Mouse (Mus musculus): Measurements from ENCODE around the gene Rbm20.

The Rbm20 gene

DNA sequence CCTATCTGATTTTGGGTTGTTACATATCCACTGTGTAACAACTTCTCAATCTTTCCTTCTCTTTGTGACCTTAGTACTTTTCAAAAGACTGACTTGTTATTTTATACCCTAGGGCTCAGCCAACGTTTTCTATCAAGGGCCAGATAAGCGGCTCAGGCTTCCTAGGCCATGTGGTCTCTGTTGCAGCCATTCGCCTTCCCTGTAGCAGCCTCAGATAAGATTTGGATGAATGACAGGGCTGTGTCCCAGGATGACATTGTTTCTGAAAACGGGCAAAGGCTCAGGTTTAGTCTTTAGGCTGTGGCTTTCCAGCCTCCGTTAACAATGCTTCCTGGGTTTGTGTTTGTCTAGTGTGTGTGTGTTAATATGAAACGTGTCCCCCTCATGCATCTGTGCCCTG lies 36.3 kb downstream of the Rbm20 start:
- DNase-seq (ENCODE audit: extremely low read depth, insufficient read length, low spot score), result no peak

DNA sequence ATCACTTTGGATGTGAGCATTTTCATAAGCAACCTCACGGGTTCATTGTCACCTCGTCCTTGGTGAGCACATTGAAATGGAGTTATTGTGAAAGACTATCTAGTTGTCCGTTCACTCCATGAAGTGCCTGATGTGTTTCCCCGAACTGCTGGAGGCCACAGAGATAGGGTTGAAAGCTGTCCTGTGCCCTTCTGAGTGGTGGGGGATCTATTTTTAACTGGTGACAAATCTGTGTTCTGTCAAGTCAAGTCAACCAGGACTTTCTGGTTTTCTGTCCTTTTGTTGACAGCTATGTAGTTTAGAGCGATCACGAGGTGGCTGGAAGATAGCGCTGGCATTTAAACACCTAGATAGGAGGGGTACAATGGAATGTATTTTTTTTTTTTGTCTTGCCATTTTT lies 39.4 kb downstream of the Rbm20 start:
- DNase-seq (ENCODE audit: extremely low read depth, insufficient read length, low spot score), result no peak

DNA sequence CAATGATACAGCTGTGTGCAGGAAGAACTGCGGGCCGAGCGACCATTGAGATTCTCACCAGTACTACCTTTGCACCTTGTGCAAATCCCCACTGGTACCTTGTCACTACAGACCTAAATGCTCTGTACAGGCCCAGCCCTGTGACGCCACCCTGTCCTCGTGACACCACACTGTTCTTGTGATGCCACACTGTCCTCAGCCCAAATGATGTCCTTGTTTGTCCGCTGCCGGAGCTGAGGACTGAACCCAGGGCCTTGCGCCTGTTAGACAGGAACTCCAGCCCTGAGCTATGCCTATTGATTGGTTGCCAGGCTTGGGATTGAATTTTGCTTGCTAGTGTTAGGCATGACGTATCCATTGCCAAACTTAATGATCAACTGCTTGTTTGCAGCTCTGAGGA lies 40.3 kb downstream of the Rbm20 start:
- DNase-seq (ENCODE audit: extremely low read depth, insufficient read length, low spot score), result no peak

DNA sequence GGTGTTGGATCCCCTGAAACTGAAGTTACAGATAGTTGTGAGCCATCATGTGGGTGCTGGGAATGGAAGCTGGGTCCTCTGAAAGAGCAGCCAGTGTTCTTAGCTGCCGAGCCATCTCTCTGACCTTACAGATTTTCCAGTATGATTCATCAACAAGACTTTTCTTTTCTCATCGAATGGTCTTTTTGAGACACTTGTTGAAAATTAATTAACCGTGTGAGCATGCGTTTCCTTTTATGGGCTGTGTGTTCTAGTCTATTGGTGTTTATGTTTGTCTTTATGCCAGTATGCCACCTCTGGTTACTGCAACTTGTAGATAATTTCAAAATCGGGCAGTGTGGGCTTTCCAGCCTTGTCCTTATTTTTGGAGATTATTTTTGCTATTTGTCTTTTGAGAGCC lies 45.1 kb downstream of the Rbm20 start:
- no peak for DNase-seq (ENCODE audit: extremely low read depth, insufficient read length, low spot score)

DNA sequence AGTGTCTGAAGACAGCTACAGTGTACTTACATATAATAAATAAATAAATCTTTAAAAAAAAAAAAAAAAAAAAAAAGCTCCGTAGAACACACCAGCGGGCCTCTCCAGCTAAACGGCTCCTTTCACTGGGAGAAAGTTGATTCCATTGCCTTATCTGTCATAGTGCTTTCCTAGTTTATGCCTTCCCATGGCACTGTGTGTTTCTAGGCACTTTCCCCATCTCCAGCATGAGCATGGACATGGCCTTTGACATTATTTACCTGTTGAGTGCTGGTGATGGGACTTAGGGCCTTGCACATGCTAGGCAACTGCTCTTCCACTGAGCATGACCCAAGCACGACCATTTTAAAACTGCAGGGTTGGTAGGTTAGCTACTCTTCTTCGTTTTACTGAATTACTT lies 46.9 kb downstream of the Rbm20 start:
- no peak for DNase-seq (ENCODE audit: extremely low read depth, insufficient read length, low spot score)

DNA sequence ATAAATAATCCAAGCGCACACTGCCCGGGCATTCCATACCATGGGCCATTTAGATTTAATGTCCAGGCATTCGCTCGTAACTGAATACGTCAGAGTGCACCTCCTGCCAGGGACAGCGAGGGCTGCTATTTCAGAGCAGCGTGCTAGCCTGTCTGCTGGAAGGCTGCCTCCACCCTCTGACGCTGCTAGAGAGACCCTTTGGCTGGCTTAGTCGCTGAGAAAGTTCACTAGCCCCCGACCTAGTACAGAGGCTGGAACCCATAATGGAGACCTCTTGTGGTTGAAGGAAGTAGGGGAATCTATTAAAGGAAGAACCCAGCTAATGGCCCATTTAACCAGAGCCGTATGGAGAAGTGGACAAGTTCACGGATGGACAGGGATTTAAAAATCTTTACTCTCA lies 49.2 kb downstream of the Rbm20 start:
- DNase-seq (ENCODE audit: extremely low read depth, insufficient read length, low spot score), result no peak

DNA sequence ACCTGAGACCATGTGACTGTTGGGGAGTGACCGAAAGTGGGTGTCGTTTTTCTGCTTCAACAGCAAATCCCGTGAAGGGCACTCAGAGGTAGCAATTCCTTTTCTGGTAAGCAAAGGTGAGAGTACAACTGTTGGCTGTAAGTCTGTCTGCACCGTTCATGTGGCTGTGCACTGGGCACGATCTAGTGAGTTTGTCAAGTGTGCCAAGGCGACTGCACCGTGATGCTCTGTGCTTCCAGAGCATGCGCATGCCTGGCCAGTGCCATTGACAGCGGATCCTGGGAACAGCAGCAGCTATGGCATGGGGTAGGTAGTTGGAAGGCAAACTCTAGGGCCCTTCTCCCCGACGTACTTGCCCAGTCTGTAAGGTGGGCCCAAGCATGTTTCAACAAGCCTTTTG lies 49.6 kb downstream of the Rbm20 start:
- no peak for DNase-seq (ENCODE audit: extremely low read depth, insufficient read length, low spot score)

DNA sequence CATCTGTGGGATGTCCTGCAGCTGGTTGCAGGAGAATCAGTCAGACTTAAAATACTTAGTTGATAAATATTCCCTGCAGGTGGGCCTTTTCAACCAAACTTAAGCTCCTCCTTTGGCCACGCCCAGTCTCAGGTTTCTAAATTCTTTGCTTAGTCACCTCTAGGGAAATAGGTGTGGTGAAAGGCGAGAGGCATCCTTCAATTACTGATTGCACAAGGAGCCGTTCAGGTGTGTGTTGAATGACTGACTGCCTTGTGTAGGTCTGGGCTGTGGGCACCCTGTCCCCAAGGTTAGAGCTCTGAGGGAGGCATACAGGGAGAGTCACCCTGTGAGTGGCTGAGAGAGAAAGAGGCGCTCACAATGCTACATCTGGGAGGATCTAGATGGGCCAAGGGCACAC lies 50.2 kb downstream of the Rbm20 start:
- DNase-seq (ENCODE audit: extremely low read depth, insufficient read length, low spot score), result no peak

DNA sequence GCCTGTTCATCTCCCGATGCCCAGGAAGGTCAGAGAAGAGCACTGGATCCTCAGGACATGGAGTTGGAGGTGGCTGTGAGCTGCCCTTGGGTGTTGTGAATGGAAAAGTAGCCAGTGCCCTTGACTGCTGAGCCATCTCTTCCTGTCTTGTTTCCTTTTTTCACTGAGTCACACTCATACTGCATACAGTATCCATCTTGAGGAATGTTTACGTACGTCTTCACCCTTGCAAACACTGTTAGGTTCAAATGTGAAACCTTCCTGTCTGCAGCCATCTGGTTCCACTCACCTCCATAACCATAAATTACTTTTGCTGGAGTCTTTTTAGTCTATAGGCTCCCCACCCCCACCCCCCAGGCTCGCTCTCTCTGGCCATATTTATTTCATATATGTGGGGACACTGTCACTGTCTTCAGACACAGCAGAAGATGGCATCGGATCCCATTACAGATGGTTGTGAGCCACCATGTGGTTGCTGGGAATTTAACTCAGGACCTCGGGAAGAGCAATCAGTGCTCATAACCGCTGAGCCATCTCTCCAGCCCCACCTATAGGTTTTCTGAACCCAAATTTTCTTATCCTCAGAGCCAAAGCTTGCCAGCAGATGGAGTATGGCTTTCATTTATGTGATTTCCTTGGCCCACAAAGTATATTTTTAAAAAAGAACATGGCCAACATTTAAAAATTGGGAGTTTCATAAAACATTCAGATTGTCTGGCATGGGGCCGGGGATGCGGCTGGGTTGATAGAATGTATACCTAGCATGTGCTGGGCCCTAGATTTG lies 51.0 kb downstream of the Rbm20 start:
- no peak for DNase-seq (ENCODE audit: extremely low read depth, insufficient read length, low spot score)

DNA sequence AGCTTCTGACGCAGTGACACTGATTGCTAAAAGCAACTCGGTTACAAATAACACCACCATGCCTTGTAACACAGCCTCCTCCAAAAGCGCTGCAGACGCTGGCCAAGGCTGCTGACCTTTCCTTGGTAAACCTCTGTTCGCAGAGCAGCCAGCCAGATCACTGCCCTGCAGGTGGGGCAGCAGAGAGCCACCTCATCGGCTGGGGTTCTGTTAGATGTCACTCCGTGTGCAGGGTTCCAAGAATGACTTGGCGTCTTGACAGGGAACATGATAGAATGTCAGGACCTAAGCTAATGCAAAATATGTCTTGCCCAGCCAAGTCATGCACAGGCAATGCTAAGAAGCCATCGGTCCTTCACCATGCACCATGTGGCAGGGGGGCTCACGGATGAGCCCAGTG lies 52.8 kb downstream of the Rbm20 start:
- DNase-seq (ENCODE audit: extremely low read depth, insufficient read length, low spot score), result no peak

DNA sequence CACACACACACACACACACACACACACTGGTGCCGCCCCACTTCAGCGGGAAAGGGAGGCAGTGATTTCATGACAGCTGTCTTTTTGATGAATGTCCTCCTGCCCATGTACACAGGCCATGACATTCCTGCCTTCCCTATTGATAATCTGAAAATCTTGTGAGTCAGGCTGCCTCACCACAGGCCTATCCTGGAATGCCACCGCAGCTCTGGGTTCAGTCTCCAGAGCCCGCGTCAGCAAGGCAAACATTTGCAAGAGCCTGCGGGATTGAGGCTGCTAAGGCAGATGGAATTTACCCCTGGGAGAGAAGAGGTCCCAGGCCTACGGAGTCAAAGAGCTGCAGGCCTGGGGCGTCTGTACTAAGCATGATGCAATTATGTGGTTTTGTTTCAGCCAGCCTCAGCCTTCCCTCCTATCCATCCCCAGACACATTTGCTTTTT lies 54.7 kb downstream of the Rbm20 start:
- peak; percentile 91 for DNase-seq (ENCODE audit: extremely low read depth, insufficient read length, low spot score)

DNA sequence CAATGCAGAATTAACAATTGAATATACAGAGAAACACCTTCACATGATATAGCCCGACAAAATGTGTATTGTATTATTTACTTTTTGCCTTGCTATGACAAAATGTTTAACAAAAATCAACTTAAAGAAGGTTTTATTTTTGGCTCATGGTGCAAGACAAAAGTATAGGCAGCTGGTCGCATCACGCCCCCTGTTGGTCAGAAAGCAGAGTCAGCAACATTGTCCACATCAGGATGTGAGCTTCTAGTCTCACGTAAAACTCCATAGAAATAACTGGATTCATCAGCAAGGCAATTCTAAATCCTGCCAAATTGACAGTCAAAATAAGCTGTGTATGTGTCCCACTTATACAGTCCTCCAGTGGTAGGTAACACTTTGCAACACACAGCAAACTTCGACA lies 57.7 kb downstream of the Rbm20 start:
- DNase-seq (ENCODE audit: extremely low read depth, insufficient read length, low spot score), result no peak

DNA sequence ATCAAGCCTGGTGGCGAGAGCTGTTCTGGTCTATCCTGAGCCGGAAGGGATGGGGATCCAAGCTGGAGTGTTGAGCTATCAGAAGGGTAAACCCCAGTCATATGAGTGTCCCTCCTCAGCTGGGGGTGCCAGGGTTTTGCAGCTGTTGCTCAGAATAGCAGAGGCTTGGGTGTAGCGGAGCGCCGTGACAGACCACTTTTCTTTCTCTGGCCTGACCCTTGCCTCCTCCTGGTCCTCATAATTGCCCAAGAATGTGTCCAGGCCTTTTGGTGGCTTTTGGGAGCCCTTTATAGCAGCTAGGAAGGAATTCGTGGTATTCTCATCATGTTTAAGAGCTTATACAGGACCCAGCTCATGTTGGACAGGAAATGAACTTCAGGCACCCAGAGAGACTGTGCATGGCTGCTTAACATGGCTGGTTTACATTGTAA lies 61.6 kb downstream of the Rbm20 start:
- DNase-seq (ENCODE audit: extremely low read depth, insufficient read length, low spot score), result peak; percentile 54

DNA sequence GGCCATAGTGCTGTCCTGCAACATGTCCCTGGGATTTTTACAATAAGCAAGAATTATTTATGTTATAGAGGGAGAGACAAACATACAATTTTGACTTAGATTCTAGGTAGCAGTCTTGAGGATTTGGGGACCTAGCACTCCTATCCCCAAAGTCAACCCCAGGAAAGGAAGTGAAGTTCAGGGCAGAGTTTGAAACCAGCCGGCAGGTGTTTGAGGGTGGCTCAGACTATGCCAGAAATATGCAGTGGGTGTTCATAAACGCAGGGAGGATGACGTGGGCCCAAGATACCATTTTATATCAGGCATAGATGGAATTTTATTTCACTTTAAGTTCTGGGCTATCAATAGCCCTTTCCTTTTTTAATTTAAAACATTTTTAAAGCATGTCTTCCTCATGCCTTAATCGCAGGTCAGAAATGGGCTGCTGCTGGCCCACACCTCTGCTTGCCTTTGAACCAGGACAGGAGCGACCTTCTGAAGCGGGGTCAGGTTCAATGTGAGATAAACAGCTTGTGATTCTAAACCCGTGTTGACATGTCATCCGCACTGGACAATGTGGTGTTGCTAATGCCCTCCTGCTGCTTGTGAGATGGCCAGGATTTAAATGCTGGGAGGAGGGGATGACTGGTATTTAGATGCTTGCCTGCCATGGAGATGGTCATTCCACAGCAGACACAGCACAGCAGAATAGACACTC lies 62.6 kb downstream of the Rbm20 start:
- no peak for DNase-seq (ENCODE audit: extremely low read depth, insufficient read length, low spot score)

DNA sequence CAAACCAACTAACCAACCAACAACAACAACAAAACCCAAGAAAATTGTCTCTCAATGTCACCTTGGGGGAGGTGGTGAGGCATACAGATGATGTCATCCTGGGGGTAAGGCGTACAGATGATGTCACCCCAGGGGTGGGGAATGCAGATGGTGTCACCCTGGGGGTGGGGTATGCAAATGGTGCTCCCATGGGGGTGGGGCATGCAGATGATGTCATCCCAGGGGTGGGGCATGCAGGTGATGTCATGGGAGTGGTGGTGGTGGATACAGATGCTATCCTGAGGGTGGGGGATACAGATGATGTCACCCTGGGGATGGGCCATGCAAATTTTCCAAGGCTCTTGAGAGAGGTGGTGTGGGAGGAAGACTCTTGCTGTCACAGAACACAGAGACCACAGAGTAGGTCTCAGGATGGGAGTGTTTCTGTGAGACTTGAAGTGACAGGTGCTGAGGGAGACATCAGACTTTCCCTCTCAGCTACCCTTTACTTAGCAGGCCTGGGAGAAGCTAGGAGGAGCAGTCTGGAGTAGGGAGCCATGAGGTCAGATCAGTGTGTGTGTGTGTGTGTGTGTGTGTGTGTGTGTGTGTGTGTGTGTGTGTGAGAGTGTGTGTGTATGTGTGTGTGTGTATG lies 63.8 kb downstream of the Rbm20 start:
- peak; percentile 30 for DNase-seq (ENCODE audit: extremely low read depth, insufficient read length, low spot score)

DNA sequence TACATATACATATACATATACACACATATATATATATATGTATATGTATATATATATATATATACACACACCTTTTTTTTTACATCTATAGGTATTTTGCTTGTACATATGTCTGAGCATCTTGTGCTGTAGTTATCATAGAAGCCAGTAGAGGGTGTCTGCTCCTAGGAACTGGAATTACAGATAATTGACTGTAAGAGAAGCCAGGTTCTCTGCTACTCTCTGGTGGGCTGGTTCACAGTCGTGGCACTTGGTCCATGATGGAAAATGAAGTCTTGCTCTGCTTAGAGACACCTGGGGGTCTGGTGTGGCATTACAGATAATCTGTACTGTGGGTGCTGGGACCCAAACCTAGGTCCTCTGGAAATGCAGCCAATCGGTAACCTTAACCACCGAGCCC lies 64.8 kb downstream of the Rbm20 start:
- no peak for DNase-seq (ENCODE audit: extremely low read depth, insufficient read length, low spot score)

DNA sequence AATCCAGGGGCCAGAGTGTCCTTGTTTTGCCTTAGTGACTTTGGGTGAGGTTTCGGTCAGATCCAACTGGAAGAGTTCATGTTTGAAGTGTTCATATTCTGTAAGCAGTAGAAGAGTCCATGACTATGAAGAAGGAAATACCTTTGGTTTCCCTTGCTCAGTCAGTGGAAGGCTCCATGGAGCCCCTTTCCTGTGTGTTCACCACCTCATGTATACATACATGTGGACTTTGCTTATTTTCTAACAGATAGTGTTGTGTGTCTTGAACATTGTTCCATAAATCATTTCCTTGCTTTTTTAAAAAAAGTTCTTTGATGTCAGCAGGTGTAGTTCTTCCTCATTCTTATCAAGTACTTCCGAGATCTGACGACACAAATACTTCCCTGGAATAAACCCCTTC lies 68.2 kb downstream of the Rbm20 start:
- no peak for DNase-seq (ENCODE audit: extremely low read depth, insufficient read length, low spot score)

DNA sequence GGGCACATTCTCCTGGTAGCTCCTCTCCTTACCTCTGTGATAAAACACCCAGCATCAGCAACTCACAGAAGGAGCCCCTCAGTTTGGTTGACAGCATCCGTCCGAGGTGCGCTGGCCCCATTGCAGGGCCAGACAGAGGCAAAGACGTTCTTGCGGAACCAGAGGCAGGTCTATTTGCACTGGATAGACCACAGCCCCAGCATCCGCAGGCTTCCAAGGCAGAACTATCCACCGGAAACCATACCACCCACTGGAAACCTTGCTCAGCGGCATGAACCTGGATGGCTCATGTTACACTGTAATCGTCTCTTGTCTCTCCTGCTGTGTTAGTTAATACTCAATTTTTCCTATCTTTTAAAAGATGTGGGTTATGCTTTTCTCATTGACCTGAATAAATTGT lies 69.0 kb downstream of the Rbm20 start:
- no peak for DNase-seq (ENCODE audit: extremely low read depth, insufficient read length, low spot score)

DNA sequence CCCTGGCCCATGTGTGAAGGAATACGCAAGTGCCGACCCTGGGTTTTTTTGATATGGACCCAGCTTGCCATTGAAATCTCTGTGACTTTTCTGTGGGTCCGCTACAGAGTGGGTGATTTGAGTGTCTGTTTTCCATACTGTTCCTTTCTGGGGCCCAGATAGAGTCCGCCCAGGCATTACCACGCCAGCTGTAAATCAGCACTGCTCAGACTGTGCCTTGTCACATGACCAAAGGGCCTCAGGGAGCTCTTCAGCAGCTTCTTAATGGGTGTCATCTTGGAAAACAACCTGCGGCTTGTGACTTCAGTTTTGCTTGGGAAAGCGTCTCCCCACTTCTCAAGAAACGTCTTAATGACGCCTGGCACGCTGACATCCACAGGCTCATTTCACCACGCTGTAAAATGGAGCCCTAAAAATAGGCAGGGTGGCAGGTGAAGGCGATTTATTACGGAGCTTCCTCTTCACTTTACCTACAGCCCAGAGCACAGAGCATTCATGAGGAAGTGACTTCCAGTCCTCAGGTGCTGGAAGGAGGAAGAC lies 71.2 kb downstream of the Rbm20 start:
- no peak for DNase-seq (ENCODE audit: extremely low read depth, insufficient read length, low spot score)

DNA sequence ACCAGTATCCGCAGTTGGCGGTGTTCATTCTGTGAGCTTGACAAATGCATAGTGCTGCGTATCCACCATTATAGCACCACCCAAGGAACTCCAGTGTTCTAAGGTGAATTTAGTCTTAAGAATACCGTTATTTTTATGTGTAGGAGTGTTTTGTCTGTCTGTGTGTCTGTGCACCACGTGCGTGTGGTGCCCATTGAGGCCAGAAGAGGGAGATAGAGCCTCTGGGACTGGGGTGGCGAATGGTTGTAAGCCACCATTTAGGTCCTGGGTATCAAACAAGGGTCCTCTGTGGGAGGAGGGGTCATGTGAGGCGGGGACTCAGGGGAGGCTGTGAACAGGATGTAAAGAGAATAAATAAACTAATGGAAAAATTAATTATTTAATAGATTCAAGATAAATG lies 72.2 kb downstream of the Rbm20 start:
- DNase-seq (ENCODE audit: extremely low read depth, insufficient read length, low spot score), result no peak

DNA sequence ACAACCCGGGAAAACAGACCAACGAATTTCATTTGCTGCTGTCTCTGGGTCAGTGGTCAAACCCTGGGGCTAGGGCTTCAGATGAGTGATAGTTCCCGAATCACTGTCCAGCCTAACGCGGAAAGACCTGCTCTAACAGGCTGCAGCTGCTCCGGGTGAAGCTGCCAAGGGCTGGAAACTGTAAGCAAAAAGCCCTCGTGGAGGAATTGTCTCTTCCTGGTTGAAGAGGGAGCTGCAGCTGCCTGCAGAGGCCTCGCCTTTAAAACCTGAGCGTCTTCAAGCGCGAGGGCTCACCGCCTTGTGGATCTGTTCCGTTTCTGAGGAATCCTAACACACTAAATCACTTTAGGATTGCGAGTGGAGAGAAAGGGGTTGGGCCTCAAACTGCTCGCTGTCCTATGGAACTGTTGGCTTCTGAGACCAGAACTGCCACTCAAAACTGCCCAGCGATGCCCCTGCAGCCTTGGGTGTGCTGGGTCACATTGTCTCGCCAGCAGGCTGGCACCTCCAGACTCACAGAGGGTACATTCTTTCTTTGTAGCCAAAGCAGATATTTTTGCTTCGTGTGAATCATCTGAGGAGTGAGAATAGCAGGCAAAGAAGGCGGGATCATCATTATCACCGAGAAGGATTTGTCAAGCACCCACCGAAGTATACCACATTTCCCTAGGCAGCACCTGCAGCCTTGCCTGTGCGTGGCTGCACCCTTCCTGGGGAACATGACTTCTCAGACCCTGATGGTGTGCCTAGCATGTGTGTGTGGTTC lies 74.5 kb downstream of the Rbm20 start:
- no peak for DNase-seq (ENCODE audit: extremely low read depth, insufficient read length, low spot score)
